Mouse (Mus musculus) mouse embryonic stem cell (cell line): ENCODE data around the gene Cym.

ENCODE experiments used
- in situ Hi-C, 2 experiments: fragments of 300-500 bp; cut with MboI; formaldehyde crosslinking; loops; 1 replicate in 1 of 2; 3 replicates in 1 of 2; pipeline ENCODE4 v1.14.3; 2019 to 2020; ENCODE audit warnings: low sequenced_read_pairs in 2 of 2, low pct_unique_long_range_greater_than_20kb in 1 of 2, mixed read lengths in 1 of 2; ENCODE audit not compliant: unreplicated experiment in 1 of 2

Cym gene

GRCm38 (mm10) chr3:107230527-107230926 is 9.0 kb upstream of the Cym start, which contains the start of gene A630076J17Rik:
A630076J17Rik (plus strand) TSS chr3:107230614.
- in situ Hi-C loops, result loop anchor here (5.0 kb wide), 2 partner anchors 42 to 232 kb away; no protein-coding TSS in a partner anchor

- in situ Hi-C loops, result loop anchor here (5.0 kb wide), 2 partner anchors 42 to 232 kb away; no protein-coding TSS in a partner anchor
These were observed 8.3 kb upstream of the Cym start for GRCm38 (mm10) chr3:107229822-107230221.

- in situ Hi-C loops, result no loop called here
These were observed 7.7 kb upstream of the Cym start for GRCm38 (mm10) chr3:107229221-107229620.

GRCm38 (mm10) chr3:107225820-107226219 is 4.3 kb upstream of the Cym start:
- in situ Hi-C loops, result no loop called here

GRCm38 (mm10) chr3:107223230-107223629 is 1.7 kb upstream of the Cym start:
- in situ Hi-C loops, result no loop called here

GRCm38 (mm10) chr3:107218572-107218971 is 3.0 kb downstream of the Cym start:
- in situ Hi-C loops, result no loop called here

GRCm38 (mm10) chr3:107217101-107217480 is 4.4 kb downstream of the Cym start:
- in situ Hi-C loops, result no loop called here

- in situ Hi-C loops, result no loop called here
These were observed 5.0 kb downstream of the Cym start for GRCm38 (mm10) chr3:107216400-107217100.

- in situ Hi-C loops, result no loop called here
These were observed 6.9 kb downstream of the Cym start for GRCm38 (mm10) chr3:107214606-107215005.

GRCm38 (mm10) chr3:107207625-107208253 is 13.8 kb downstream of the Cym start:
- in situ Hi-C loops, result no loop called here

- in situ Hi-C loops, result no loop called here
These were observed 14.9 kb downstream of the Cym start for GRCm38 (mm10) chr3:107206490-107207150.

- in situ Hi-C loops, result no loop called here
These were observed 15.5 kb downstream of the Cym start for GRCm38 (mm10) chr3:107205994-107206393.

GRCm38 (mm10) chr3:107205170-107205569 is 16.4 kb downstream of the Cym start:
- in situ Hi-C loops, result no loop called here

GRCm38 (mm10) chr3:107204413-107204812 is 17.1 kb downstream of the Cym start:
- in situ Hi-C loops, result loop anchor here in 1 of 2 experiments (5.0 kb wide), 1 partner anchor 102 kb away; the partner anchor contains the start of gene Kcna2

GRCm38 (mm10) chr3:107201310-107202180 is 20.0 kb downstream of the Cym start:
- in situ Hi-C loops, result loop anchor here in 1 of 2 experiments (5.0 kb wide), 1 partner anchor 99 kb away; the partner anchor contains the start of gene Kcna2

GRCm38 (mm10) chr3:107188226-107188899 is 33.2 kb downstream of the Cym start:
- in situ Hi-C loops, result no loop called here

GRCm38 (mm10) chr3:107187022-107187421 is 34.5 kb downstream of the Cym start:
- in situ Hi-C loops, result no loop called here

GRCm38 (mm10) chr3:107185597-107185996 is 35.9 kb downstream of the Cym start:
- in situ Hi-C loops, result no loop called here
